Mouse (Mus musculus): ENCODE data around the gene 4931406C07Rik.

The 4931406C07Rik gene

DNA sequence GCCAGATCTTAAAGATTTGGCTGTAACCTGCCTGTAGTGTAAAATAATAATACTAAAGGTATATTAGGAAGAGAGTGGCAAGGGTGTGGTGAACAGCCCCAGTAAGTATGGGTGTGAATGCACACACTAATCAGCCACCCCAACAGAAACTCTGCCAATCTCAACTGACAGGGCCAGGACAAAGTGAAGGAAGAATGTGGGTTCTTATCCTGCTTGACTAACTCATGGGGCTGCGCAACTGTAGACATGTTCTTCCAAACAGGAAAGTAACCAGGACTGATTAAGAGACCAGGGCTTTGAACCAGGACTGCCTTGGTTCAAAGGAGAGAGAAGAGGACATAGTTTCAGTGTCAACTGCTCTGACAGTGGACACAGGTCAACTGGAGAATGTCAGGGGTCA, 64.1 kb downstream of the 4931406C07Rik start:
- in situ Hi-C loops (cut with MboI; ENCODE audit: low pct_unique_long_range_greater_than_20kb in 1 of 2, low sequenced_read_pairs in 2 of 2, unreplicated experiment in 1 of 2) = no loop called here

DNA sequence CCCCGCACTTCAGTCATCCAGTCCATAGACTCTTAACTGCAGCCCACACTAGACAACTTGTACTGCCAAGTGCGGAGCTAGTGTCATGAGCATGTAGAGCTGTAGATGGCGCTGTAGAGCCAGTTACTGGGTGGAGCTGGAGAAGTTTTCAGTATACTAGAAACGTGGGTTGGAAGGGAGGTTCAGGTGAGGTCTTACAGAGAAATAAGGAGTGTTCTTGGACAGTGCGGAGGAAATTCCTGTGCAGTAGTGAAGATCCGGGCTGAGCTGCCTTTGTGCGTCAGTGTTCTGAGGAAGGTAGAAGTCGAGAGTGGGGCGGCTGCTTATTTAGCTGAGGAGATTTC, 64.7 kb downstream of the 4931406C07Rik start:
- in situ Hi-C loops (cut with MboI; ENCODE audit: low pct_unique_long_range_greater_than_20kb in 1 of 2, low sequenced_read_pairs in 2 of 2, unreplicated experiment in 1 of 2) = no loop called here

DNA sequence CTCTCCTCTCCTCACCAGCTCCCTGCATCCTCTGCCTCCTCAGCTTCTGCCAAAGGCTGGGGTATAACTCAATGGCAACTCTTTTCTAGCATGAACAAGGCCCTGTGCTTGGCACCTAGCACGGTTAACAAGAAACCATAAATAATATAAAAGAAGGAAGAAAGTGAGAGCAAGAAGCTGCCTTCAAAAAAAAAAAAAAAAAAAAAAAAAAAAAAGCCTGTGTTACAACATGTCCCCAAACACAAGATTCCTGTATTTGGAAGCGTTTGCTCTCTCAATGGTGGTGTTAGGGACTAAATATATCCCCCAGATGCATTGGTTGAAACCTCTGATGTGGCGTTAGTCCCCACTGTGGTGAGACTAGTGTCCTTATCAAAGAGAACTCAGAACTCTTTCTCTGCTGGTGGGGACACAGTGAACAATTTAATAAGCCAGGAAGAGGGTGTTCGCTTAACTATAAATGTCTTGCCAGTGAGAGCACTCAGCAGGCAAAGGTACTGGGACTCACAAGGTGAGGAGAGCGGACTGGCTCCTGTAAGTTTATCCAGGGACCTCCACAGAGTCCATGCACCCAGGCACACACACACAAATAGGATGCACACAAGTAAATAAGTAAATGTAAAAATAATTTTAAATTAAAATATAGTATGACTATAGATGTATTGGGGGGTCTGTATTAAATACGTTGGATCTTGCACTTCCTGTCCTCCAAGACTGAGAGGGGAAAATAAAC, 65.2 kb downstream of the 4931406C07Rik start:
- in situ Hi-C loops (cut with MboI; ENCODE audit: low pct_unique_long_range_greater_than_20kb in 1 of 2, low sequenced_read_pairs in 2 of 2, unreplicated experiment in 1 of 2) = no loop called here

DNA sequence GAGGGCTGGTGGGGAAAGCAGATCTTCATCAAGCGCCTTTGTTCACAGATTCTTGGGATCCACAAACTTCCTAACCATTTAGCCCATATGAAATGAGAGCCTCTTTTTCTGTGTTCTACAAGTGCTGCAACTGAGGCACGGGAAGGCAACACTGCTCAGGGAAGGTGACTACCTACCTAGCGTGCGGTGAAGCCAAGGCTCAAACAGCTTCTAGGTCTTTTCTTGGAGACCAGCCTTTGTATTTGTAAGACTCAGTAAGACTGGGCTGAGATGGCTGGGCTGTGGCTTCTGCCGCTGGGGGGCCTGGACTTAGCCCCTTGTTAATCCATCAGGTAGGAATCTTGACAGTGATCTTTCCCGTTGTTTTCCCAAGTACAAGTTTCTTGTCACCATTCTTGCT, 66.2 kb downstream of the 4931406C07Rik start:
- in situ Hi-C loops (cut with MboI; ENCODE audit: low pct_unique_long_range_greater_than_20kb in 1 of 2, low sequenced_read_pairs in 2 of 2, unreplicated experiment in 1 of 2) = no loop called here

DNA sequence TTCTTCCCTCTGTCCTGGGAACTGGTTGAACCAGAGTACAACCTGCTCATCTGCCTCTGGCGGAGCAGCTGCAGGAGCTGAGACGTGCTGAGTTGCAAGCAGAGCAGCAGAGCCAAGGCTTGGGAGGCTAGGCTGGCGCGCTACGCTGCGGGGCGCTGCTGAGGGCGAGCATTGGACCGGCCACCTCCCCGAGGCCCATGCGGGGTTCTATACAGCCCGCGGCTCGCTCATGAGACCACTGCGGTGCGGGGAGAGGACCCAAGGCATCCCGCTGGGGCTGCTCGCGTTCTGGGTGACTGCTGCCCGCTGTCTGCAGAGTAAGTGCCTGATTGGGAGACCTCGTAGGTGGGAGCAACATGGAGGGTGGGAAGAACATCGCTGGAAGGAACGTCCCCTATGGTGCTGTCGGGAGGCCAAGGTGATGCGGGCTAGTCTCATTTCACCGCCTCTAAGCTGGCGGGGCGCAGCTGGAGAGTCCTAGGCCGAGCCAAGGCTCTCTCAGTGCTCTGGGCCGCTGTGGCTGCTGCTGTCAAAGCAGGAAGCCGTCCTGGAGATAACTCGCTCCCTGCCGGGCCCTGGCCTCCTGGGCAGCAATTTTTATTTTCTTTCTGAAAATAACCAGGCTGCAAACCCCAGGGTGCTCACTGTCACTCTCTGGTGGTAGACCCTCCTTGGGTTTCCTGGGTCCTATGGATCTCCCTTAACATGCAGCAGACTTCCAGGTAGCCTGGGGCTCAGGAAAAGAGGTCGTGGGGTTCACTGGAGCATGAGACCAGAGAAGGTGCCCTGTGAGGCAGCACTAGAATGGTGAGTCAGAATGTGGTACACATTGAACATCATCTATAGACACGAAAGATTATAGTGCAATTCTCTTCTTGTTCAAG, 67.0 kb downstream of the 4931406C07Rik start, which contains the start of gene Vstm5:
Vstm5 (plus strand) TSS at position 4 of the 884 bp plus-strand sequence.
- in situ Hi-C loops (cut with MboI; ENCODE audit: low pct_unique_long_range_greater_than_20kb in 1 of 2, low sequenced_read_pairs in 2 of 2, unreplicated experiment in 1 of 2) = no loop called here

DNA sequence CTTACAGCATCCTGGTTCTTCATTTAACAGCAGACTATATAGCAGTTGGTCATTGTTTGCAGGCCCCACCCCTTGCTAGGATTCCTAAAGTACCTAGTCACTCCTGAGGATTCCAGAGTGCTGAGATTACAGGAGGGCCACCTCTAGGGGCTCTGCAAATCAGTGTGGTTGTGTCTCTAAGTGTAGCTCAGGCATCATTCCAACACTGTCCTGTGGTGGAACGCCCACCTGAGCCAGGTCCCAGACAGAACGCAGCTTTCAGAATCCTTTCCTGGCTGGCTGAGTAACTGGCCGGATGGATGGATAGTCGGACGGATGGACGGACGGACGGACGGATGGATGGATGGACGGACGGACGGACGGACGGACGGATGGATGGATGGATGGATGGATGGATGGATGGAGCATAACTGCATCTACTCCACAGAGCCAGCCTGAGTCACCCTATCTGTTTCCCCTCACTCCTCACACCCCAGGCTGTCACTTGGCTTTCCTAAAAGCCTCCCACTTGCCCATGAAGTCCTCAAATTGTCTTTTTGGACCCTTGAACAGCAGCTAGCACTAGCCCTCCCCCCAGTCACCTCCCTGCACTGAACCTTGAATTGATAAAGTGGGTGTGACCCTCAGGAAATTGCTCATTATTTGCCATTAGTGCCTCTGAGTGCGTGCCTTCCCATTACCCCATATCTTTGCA, 67.8 kb downstream of the 4931406C07Rik start:
- in situ Hi-C loops (cut with MboI; ENCODE audit: low pct_unique_long_range_greater_than_20kb in 1 of 2, low sequenced_read_pairs in 2 of 2, unreplicated experiment in 1 of 2) = no loop called here

DNA sequence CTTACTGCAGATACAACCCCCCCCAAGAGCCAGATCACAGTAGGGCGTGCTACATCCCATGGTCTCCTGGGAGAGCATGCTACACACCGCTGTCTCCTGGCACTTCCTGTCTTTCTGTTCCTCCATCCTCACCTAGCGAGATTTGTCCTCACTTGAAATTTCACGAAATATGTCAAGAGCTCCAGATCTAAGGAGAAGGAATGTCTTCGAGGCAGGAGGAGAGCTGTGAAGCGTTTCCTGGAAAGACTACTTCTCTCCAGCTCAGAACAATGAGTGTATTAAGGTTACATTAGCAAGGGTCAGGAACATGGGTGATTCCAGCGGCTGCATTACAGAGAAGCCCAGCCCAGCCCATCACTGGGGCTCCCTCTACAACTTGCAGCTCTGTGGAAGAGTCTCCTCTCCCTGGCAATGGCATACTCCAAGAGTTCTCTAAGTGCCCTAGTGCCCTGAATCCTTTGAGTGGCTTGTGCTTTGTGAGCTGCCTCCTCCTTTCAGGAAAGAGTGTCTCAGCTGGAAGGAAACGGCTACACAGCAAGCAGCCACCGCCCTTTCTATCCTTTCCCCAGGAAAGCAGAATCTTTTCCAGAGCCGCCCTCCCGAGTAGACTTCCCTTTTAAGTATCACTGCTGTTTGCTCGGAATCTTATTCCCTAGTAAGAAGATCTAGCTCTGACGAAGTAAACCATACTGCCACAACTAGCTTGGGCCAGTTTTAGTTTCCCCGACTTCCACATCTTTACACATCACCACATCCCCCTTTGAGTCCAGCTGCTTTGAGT, 68.5 kb downstream of the 4931406C07Rik start:
- in situ Hi-C loops (cut with MboI; ENCODE audit: low pct_unique_long_range_greater_than_20kb in 1 of 2, low sequenced_read_pairs in 2 of 2, unreplicated experiment in 1 of 2) = no loop called here

DNA sequence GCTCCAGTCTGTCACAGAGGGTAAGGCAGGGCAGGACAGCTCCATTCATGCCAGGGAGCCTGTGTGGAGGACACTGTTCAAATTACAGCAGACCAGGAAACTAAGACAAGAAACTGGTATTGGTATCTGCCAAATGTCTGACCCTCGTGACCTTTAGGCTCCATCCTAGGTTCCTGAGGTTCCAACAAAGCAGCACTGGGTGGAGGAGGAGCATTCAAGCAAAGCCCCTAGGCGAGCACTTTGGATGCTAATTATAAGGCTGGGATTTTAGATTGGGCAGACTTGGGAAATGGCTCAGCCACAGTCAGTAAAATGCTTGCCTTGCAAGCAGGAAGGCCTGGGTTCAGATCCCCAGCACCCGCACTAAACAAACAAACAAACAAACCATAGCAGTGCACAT, 70.3 kb downstream of the 4931406C07Rik start:
- in situ Hi-C loops (cut with MboI; ENCODE audit: low pct_unique_long_range_greater_than_20kb in 1 of 2, low sequenced_read_pairs in 2 of 2, unreplicated experiment in 1 of 2) = no loop called here

DNA sequence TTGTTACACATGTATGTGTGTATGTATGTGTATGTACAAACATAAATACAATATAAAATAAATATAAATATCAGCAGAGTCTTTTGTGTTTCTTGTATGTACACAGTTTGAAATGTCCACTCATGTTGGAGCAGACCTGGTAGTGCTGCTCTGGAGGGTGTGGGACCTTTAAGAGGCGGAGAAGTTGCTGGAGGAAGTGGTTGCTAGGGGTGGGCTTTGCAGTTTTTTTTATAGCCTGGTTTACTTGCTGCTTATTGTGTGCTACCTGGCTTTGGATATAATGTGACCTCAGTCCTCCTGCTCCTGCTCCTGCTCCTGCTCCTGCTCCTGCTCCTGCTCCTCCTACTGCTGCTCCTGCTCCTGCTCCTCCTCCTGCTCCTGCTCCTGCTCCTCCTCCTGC, 72.6 kb downstream of the 4931406C07Rik start:
- in situ Hi-C loops (cut with MboI; ENCODE audit: low pct_unique_long_range_greater_than_20kb in 1 of 2, low sequenced_read_pairs in 2 of 2, unreplicated experiment in 1 of 2) = no loop called here
